In the genomic region with DNA sequence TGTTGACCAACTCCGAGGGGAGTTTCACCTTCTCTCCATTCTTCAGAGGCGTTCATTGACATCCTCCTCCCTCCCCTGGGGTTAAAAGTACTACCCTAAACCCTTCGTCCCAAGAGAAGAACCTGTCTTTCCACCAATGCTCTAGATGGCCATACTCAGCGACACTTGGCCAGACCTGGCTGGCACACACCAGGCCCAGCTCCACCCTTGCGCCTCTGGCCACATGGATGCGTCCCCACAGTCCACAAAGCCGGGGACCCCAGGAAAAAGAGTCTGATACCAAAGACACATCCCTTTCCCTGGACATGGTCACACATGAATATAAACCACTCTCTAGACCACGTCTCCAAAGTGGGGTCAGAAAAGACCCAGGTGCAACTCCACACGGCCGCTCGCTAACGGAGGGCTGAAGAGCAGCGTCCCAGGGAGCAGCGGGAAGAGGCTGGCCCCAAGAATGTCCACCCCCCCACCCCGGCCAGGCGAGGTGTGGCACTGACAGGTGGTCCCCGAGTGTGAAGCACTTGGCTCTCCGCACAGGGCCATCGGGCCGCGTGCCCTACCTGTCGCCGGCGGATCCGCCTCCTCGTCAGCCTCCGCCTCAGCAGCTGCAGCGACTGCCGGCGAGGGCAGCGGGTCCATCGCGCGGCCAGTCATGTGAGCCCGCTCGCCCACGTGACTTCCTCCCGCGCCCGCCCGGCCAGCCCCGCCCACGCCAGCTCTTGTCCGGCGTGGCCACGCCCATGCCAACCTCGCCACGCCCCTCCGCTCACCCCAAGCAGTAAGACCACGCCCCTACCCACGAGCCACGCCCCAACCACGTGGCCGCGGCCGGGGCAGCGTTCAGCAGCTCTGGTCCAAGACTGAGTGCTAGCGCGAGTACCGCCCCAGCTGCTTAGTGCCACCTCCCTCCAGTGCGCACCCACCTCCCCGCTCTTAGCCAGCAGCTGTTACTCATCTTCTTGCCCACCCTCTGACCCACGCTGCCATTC, we compare ENCODE assay signal across 8 mouse cellular contexts. TPM values are rescaled to one million over a fixed set of nuclear protein-coding genes. Genes with fewer than 3 reads are reported as not detected.
DNase-seq lines count a peak whose midpoint lies in the region; ATAC-seq lines count a peak whose summit lies in the region.

Gene Snx8 (minus strand): TSS at position 675 of the 989 bp plus-strand sequence.

- peaks cover 6% of the 10 kb centered on the region for H3K4me1 ChIP-seq in hindbrain, embryonic 11.5 days (replicated peaks; ENCODE audit: control insufficient read depth, insufficient read depth, low read length)

- no peaks in the 10 kb centered on the region for H3K9me3 ChIP-seq in hindbrain, embryonic 11.5 days (ENCODE audit: control insufficient read depth, low read length)

- WGBS in hindbrain, embryonic 11.5 days, result under 1% methylated on average over 45 of the region's 63 CpGs

- H3K4me2 ChIP-seq in hindbrain, embryonic 11.5 days (replicated peaks; ENCODE audit: low read depth, low read length), result peak within 1 kb of the TSS; percentile 65

- DNase-seq in Muller cell, postnatal 12 days (ENCODE audit: inconsistent ontology term), result peak; percentile 98
- peak; percentile 91 for DNase-seq in cerebellum, adult 9-11 months
- peak; percentile 73 to 87 for DNase-seq in frontal cortex, adult 2 months (ENCODE audit: extremely low spot score in 1 of 2, low spot score in 1 of 2)
- peak; percentile 98 for DNase-seq in hindbrain, embryonic 11.5 days (ENCODE audit: low spot score)
- peak; percentile 88 to 93 for DNase-seq in layer of hippocampus, postnatal 10 days (ENCODE audit: low spot score in 2 of 2)
- DNase-seq in lung, postnatal 10 days, result peak; percentile 98
- DNase-seq in ovary, postnatal 36 days (ENCODE audit: low spot score), result peak; percentile 98
- peak; percentile 83 for DNase-seq in thymus, postnatal 25 days

- H3K4me3 ChIP-seq in hindbrain, embryonic 11.5 days (ENCODE audit: low read depth, low read length), result peak within 1 kb of the TSS; percentile 74

- peak within 1 kb of the TSS; percentile 63 for H3K9ac ChIP-seq in hindbrain, embryonic 11.5 days (ENCODE audit: low read depth, low read length)

- no peaks in the 10 kb centered on the region for H3K36me3 ChIP-seq in hindbrain, embryonic 11.5 days (ENCODE audit: control insufficient read depth, insufficient read depth, low read length)

- no peaks in the 10 kb centered on the region for H3K27me3 ChIP-seq in hindbrain, embryonic 11.5 days (ENCODE audit: control insufficient read depth, insufficient read depth, low read length)

- ATAC-seq in hindbrain, embryonic 11.5 days (ENCODE audit: low FRiP score), result peak; percentile 92

- H3K27ac ChIP-seq in hindbrain, embryonic 11.5 days (ENCODE audit: low read depth, low read length), result no peak within 1 kb of the TSS

RNA-seq across cellular contexts. Expression of gene Snx8, which starts in this region (rescaled TPM):
- polyA plus RNA-seq in frontal cortex, adult 2 months (2012; rRNA removed), result 10.3 and 11.1 TPM in 2 replicates
- 5.4 and 7.4 TPM in 2 replicates for polyA plus RNA-seq in hindbrain, embryonic 11.5 days (2014; fragmentation: Nextera tagmentation; extraction: Ambion mirVana)
- 10 to 100 TPM; 14.9 to 15.5 TPM for total RNA-seq in layer of hippocampus, postnatal 10 days (2021)
